Mouse (Mus musculus): Measurements from ENCODE around the gene Myh2. TPM values are rescaled to one million over a fixed set of nuclear protein-coding genes. Genes with fewer than 3 reads are reported as not detected.

Myh2 gene
- polyA plus RNA-seq, 1 experiment from 2014 or later, result not detected

GRCm38 (mm10) chr11:67191496-67191895 lies 20.7 kb downstream of the Myh2 start:
- ATAC-seq (replicated peaks; ENCODE audit: low FRiP score, low read depth), result no peak
- H3K27ac ChIP-seq, result no peak overlapping the region
- H3K4me1 ChIP-seq (replicated peaks; ENCODE audit: insufficient read depth, low read length), result no peaks in the 10 kb centered on the region
- TF ChIP-seq CTCF (IDR thresholded peaks at IDR 0.05; ENCODE audit: low read depth), result no peak
- no peak overlapping the region for H3K4me2 ChIP-seq (ENCODE audit: low read length)
- DNase-seq (ENCODE audit: low spot score), result no peak
- H3K36me3 ChIP-seq (ENCODE audit: insufficient read depth, low read length), result no peaks in the 10 kb centered on the region
- H3K27me3 ChIP-seq (ENCODE audit: insufficient read depth, low read length), result no peaks in the 10 kb centered on the region
- no peaks in the 10 kb centered on the region for H3K9me3 ChIP-seq (replicated peaks; ENCODE audit: low read length)
- no peak overlapping the region for H3K9ac ChIP-seq (ENCODE audit: low read depth, low read length)
- no peak overlapping the region for H3K4me3 ChIP-seq (replicated peaks; ENCODE audit: low read depth, low read length)
- 86% methylated on average over 14 of the region's 14 CpGs for WGBS

GRCm38 (mm10) chr11:67199321-67199720 lies 28.5 kb downstream of the Myh2 start:
- H3K9ac ChIP-seq (ENCODE audit: low read depth, low read length), result no peak overlapping the region
- WGBS, result 46% methylated on average over 1 of the region's 1 CpGs
- no peak for ATAC-seq (replicated peaks; ENCODE audit: low FRiP score, low read depth)
- H3K4me1 ChIP-seq (replicated peaks; ENCODE audit: insufficient read depth, low read length), result no peaks in the 10 kb centered on the region
- H3K4me3 ChIP-seq (replicated peaks; ENCODE audit: low read depth, low read length), result no peak overlapping the region
- H3K9me3 ChIP-seq (replicated peaks; ENCODE audit: low read length), result no peaks in the 10 kb centered on the region
- H3K4me2 ChIP-seq (ENCODE audit: low read length), result no peak overlapping the region
- no peak for TF ChIP-seq CTCF (IDR thresholded peaks at IDR 0.05; ENCODE audit: low read depth)
- H3K36me3 ChIP-seq (ENCODE audit: insufficient read depth, low read length), result no peaks in the 10 kb centered on the region
- no peak for DNase-seq (ENCODE audit: low spot score)
- H3K27me3 ChIP-seq (ENCODE audit: insufficient read depth, low read length), result no peaks in the 10 kb centered on the region
- no peak overlapping the region for H3K27ac ChIP-seq

DNA sequence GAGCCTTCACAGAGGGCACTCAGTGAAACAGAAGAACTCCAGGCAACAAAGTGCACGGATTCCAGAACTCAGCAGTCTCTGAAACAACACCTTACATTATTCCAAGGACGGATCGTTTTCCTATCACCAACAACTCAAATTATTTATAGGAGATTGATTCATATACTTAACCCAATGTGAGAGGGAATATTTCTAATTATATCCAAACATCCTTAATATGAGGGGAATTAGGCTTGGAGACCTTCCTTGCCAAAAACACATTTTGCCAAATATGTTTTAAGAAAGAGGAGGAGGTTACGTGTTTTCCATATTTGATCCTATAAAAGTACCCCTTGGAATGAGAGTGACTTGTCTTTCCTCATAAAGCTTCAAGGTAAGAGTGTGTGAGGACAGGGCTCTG lies 28.9 kb downstream of the Myh2 start, which contains the start of gene Myh1:
Gene Myh1, plus strand, starts transcription at position 301 of the 400 bp plus-strand sequence.
- H3K4me3 ChIP-seq (replicated peaks; ENCODE audit: low read depth, low read length), result no peak within 1 kb of the TSS
- H3K4me1 ChIP-seq (replicated peaks; ENCODE audit: insufficient read depth, low read length), result no peaks in the 10 kb centered on the region
- H3K9me3 ChIP-seq (replicated peaks; ENCODE audit: low read length), result no peaks in the 10 kb centered on the region
- no peak within 1 kb of the TSS for H3K27ac ChIP-seq
- no peak for DNase-seq (ENCODE audit: low spot score)
- H3K36me3 ChIP-seq (ENCODE audit: insufficient read depth, low read length), result no peaks in the 10 kb centered on the region
- H3K27me3 ChIP-seq (ENCODE audit: insufficient read depth, low read length), result no peaks in the 10 kb centered on the region
- no peak within 1 kb of the TSS for H3K4me2 ChIP-seq (ENCODE audit: low read length)
- ATAC-seq (replicated peaks; ENCODE audit: low FRiP score, low read depth), result no peak
- TF ChIP-seq CTCF (IDR thresholded peaks at IDR 0.05; ENCODE audit: low read depth), result no peak
- WGBS, result 59% methylated on average over 4 of the region's 4 CpGs
- H3K9ac ChIP-seq (ENCODE audit: low read depth, low read length), result no peak within 1 kb of the TSS

- H3K9ac ChIP-seq (ENCODE audit: low read depth, low read length), result no peak overlapping the region
- no peaks in the 10 kb centered on the region for H3K9me3 ChIP-seq (replicated peaks; ENCODE audit: low read length)
- H3K27me3 ChIP-seq (ENCODE audit: insufficient read depth, low read length), result no peaks in the 10 kb centered on the region
- no peak for TF ChIP-seq CTCF (IDR thresholded peaks at IDR 0.05; ENCODE audit: low read depth)
- DNase-seq (ENCODE audit: low spot score) (no peak), ATAC-seq (replicated peaks; ENCODE audit: low FRiP score, low read depth) (no peak)
- H3K4me3 ChIP-seq (replicated peaks; ENCODE audit: low read depth, low read length), result no peak overlapping the region
- no peak overlapping the region for H3K4me2 ChIP-seq (ENCODE audit: low read length)
- WGBS, result 72% methylated on average over 3 of the region's 3 CpGs
- H3K27ac ChIP-seq, result no peak overlapping the region
- H3K36me3 ChIP-seq (ENCODE audit: insufficient read depth, low read length), result no peaks in the 10 kb centered on the region
- no peaks in the 10 kb centered on the region for H3K4me1 ChIP-seq (replicated peaks; ENCODE audit: insufficient read depth, low read length)
These were observed 33.9 kb downstream of the Myh2 start for GRCm38 (mm10) chr11:67204766-67205165.

DNA sequence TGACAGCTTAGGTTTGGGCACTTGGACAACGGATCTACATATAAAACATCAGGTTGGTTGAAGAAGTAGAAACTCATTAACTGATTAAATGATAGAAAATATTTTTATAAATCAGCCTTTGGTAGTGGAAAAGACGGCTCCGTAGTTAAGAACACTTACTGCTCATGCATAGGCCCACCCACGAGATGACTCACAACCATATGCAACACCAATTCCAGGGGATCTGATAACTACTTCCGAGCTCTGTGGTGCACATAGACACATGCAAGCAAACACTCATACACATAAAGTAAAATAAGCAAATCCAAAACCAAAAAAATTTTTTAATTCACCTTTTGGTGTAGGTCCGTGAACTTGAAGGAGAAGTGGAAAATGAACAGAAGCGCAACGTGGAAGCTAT lies 51.0 kb downstream of the Myh2 start:
- Histone ChIP-seq H3K4me2 (ENCODE audit: low read length) (no peak overlapping the region), H3K4me3 (replicated peaks; ENCODE audit: low read depth, low read length) (no peak overlapping the region), H3K27me3 (ENCODE audit: insufficient read depth, low read length) (no peaks in the 10 kb centered on the region), H3K4me1 (replicated peaks; ENCODE audit: insufficient read depth, low read length) (no peaks in the 10 kb centered on the region), H3K27ac (no peak overlapping the region), H3K36me3 (ENCODE audit: insufficient read depth, low read length) (no peaks in the 10 kb centered on the region), H3K9me3 (replicated peaks; ENCODE audit: low read length) (no peaks in the 10 kb centered on the region), H3K9ac (ENCODE audit: low read depth, low read length) (no peak overlapping the region)
- WGBS, result 91% methylated on average over 8 of the region's 8 CpGs
- TF ChIP-seq CTCF (IDR thresholded peaks at IDR 0.05; ENCODE audit: low read depth), result no peak
- ATAC-seq (replicated peaks; ENCODE audit: low FRiP score, low read depth) (no peak), DNase-seq (ENCODE audit: low spot score) (no peak)

DNA sequence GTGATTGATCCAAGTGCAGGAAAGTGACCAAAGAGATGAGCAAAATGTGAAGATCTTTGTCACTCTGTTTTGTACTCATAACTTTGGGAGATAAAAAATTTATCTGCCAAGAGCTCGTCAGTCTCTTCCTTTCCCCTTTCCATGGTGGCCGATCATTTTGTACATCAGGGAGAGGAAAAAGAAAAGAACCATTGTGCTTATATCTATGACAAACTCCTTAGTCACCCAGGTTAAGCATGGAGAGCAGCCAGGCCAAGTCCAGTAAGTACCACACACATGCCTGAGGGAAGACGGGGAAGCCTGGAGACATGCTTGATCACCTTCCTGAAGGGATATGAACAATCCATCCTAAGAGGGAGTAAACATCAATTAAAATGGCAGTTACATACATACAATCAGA lies 53.6 kb downstream of the Myh2 start:
- no peaks in the 10 kb centered on the region for H3K36me3 ChIP-seq (ENCODE audit: insufficient read depth, low read length)
- H3K27ac ChIP-seq, result no peak overlapping the region
- H3K4me2 ChIP-seq (ENCODE audit: low read length), result no peak overlapping the region
- no peaks in the 10 kb centered on the region for H3K27me3 ChIP-seq (ENCODE audit: insufficient read depth, low read length)
- H3K9me3 ChIP-seq (replicated peaks; ENCODE audit: low read length), result no peaks in the 10 kb centered on the region
- 75% methylated on average over 3 of the region's 3 CpGs for WGBS
- DNase-seq (ENCODE audit: low spot score) (no peak), ATAC-seq (replicated peaks; ENCODE audit: low FRiP score, low read depth) (no peak)
- H3K4me1 ChIP-seq (replicated peaks; ENCODE audit: insufficient read depth, low read length), result no peaks in the 10 kb centered on the region
- H3K9ac ChIP-seq (ENCODE audit: low read depth, low read length), result no peak overlapping the region
- no peak for TF ChIP-seq CTCF (IDR thresholded peaks at IDR 0.05; ENCODE audit: low read depth)
- H3K4me3 ChIP-seq (replicated peaks; ENCODE audit: low read depth, low read length), result no peak overlapping the region

GRCm38 (mm10) chr11:67228731-67229130 lies 57.9 kb downstream of the Myh2 start:
- no peaks in the 10 kb centered on the region for H3K27me3 ChIP-seq (ENCODE audit: insufficient read depth, low read length)
- no peaks in the 10 kb centered on the region for H3K36me3 ChIP-seq (ENCODE audit: insufficient read depth, low read length)
- H3K4me3 ChIP-seq (replicated peaks; ENCODE audit: low read depth, low read length), result no peak overlapping the region
- WGBS, result 77% methylated on average over 3 of the region's 3 CpGs
- TF ChIP-seq CTCF (IDR thresholded peaks at IDR 0.05; ENCODE audit: low read depth), result no peak
- ATAC-seq (replicated peaks; ENCODE audit: low FRiP score, low read depth) (no peak), DNase-seq (ENCODE audit: low spot score) (no peak)
- H3K4me1 ChIP-seq (replicated peaks; ENCODE audit: insufficient read depth, low read length), result no peaks in the 10 kb centered on the region
- no peak overlapping the region for H3K9ac ChIP-seq (ENCODE audit: low read depth, low read length)
- no peak overlapping the region for H3K27ac ChIP-seq
- no peaks in the 10 kb centered on the region for H3K9me3 ChIP-seq (replicated peaks; ENCODE audit: low read length)
- H3K4me2 ChIP-seq (ENCODE audit: low read length), result no peak overlapping the region

All from kidney, postnatal 0 days (tissue).